Mouse (Mus musculus) myocyte (in vitro differentiated cells): ENCODE results near the gene Thbs2. TPM values are rescaled to one million over a fixed set of nuclear protein-coding genes. Genes with fewer than 3 reads are reported as not detected.

ENCODE experiments used
- H3K27me3 ChIP-seq: one replicate; pipeline ENCODE4 v1.6.1; 2011; ENCODE audit not compliant: control insufficient read depth, insufficient read depth, insufficient read length
- H3K36me3 ChIP-seq: one replicate; pipeline ENCODE4 v1.6.1; 2011; ENCODE audit not compliant: control insufficient read depth, insufficient read depth
- H3K4me2 ChIP-seq: one replicate; pipeline ENCODE4 v1.6.1; 2011; ENCODE audit warnings: low read depth, control low read depth
- H3K4me3 ChIP-seq: one replicate; pipeline ENCODE4 v1.5.1; 2011; ENCODE audit warnings: mild to moderate bottlenecking, control low read depth, moderate library complexity
- H3K79me2 ChIP-seq: one replicate; pipeline ENCODE4 v1.6.1; 2011; ENCODE audit not compliant: control insufficient read depth, insufficient read depth
- H3ac ChIP-seq: one replicate; pipeline ENCODE4 v1.6.1; 2011; ENCODE audit not compliant: control insufficient read depth, insufficient read length
- CEBPB ChIP-seq: IDR thresholded peaks from 2 replicates; pipeline ENCODE4 v1.6.1; 2011; ENCODE audit warnings: mild to moderate bottlenecking, moderate library complexity; ENCODE audit not compliant: poor library complexity, insufficient read depth, severe bottlenecking
- E2F4 ChIP-seq: IDR thresholded peaks from one replicate; pipeline ENCODE4 v1.6.1; 2011; ENCODE audit warnings: mild to moderate bottlenecking, control low read depth, moderate library complexity; ENCODE audit not compliant: insufficient read depth
- MAX ChIP-seq: IDR thresholded peaks from one replicate; pipeline ENCODE4 v1.6.1; 2011; ENCODE audit warnings: low read depth, mild to moderate bottlenecking, control low read depth
- MYOD1 ChIP-seq, 3 experiments: IDR thresholded peaks; one replicate each; pipeline ENCODE4 v1.6.1; 2011; ENCODE audit warnings: control low read depth in 2 of 3, low read depth in 2 of 3, mild to moderate bottlenecking in 2 of 3, moderate library complexity in 1 of 3; ENCODE audit not compliant: insufficient read length in 2 of 3, control insufficient read depth in 1 of 3
- MYOG ChIP-seq, 3 experiments: IDR thresholded peaks; one replicate each; pipeline ENCODE4 v1.6.1; 2011; ENCODE audit warnings: control low read depth in 2 of 3, low read depth in 2 of 3, mild to moderate bottlenecking in 2 of 3; ENCODE audit not compliant: insufficient read length in 2 of 3, control insufficient read depth in 1 of 3, insufficient read depth in 1 of 3
- POLR2A ChIP-seq: IDR thresholded peaks from one replicate; pipeline ENCODE4 v1.6.1; 2011; ENCODE audit warnings: low read depth, mild to moderate bottlenecking, control low read depth, moderate library complexity; ENCODE audit not compliant: insufficient read length
- POLR2AphosphoS2 ChIP-seq: IDR thresholded peaks from one replicate; pipeline ENCODE4 v1.6.1; 2011; ENCODE audit warnings: low read depth, control low read depth; ENCODE audit not compliant: insufficient read length
- REST ChIP-seq: IDR thresholded peaks from one replicate; pipeline ENCODE4 v1.6.1; 2011; ENCODE audit warnings: mild to moderate bottlenecking, control low read depth, moderate library complexity; ENCODE audit not compliant: insufficient read depth, insufficient read length
- SRF ChIP-seq: IDR thresholded peaks from one replicate; pipeline ENCODE4 v1.6.1; 2011; ENCODE audit warnings: low read depth; ENCODE audit not compliant: control insufficient read depth, insufficient read length
- TCF12 ChIP-seq: IDR thresholded peaks from one replicate; pipeline ENCODE4 v1.6.1; 2011; ENCODE audit warnings: mild to moderate bottlenecking, control low read depth; ENCODE audit not compliant: poor library complexity, insufficient read depth, severe bottlenecking
- TCF3 ChIP-seq: IDR thresholded peaks from one replicate; pipeline ENCODE4 v1.6.1; 2011; ENCODE audit warnings: low read depth, control low read depth; ENCODE audit not compliant: insufficient read length
- USF1 ChIP-seq: IDR thresholded peaks from one replicate; pipeline ENCODE4 v1.6.1; 2011; ENCODE audit warnings: low read depth, mild to moderate bottlenecking, control low read depth, moderate library complexity
- polyA plus RNA-seq: library from polyadenylated mRNA; unstranded; fragments of >200 nt; fragmentation: generic; extraction: Trizol; gene quantifications from one replicate; pipeline ENCODE4 v1.2.1, GENCODE M21; 2012; ENCODE audit warnings: missing spikeins

The Thbs2 gene
- polyA plus RNA-seq, 1 experiment: 15.7 TPM

DNA sequence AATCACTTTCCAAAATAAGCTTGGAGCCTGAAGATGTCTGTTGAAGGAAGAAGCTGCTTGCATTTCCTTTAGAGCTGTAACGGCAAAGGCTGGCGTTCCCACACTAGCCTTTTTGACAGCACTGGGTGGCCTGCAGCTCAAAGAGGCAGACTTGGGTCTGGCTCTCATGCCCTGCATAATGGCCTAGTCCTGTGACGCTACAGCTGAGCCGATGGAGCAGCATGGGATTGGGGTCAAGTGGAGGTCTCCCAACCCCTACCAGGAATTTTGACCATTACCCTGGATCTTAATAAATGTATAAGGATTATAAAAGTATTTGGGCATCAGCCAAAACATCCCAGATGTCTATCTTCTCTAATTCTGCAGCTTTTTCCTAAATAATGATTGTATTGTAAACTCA, 75.0 kb downstream of the Thbs2 start:
- TF ChIP-seq POLR2A: no peak
- TF ChIP-seq POLR2AphosphoS2: no peak
- no peak for TF ChIP-seq SRF
- no peak for TF ChIP-seq E2F4
- no peak for TF ChIP-seq MAX
- TF ChIP-seq USF1: no peak
- TF ChIP-seq MYOG (IDR thresholded peaks at IDR 0.05; ENCODE audit: control insufficient read depth in 1 of 3, insufficient read depth in 1 of 3, insufficient read length in 2 of 3, low read depth in 2 of 3): no peak
- TF ChIP-seq CEBPB: no peak
- TF ChIP-seq TCF3: no peak
- no peak for TF ChIP-seq REST
- no peak for TF ChIP-seq MYOD1 (IDR thresholded peaks at IDR 0.05; ENCODE audit: control insufficient read depth in 1 of 3, insufficient read length in 2 of 3, low read depth in 2 of 3)
- no peak for TF ChIP-seq TCF12
- no peak overlapping the region for H3K4me3 ChIP-seq
- no peak overlapping the region for H3K4me2 ChIP-seq
- no peaks in the 10 kb centered on the region for H3K27me3 ChIP-seq
- H3K79me2 ChIP-seq: no peaks in the 10 kb centered on the region
- H3K36me3 ChIP-seq: no peaks in the 10 kb centered on the region
- no peak overlapping the region for H3ac ChIP-seq

Other genes with a start within 250 kb of the Thbs2 start
- 8.0 TPM for gene Wdr27, start 248.9 kb upstream of the Thbs2 start, polyA plus RNA-seq
- gene 1600012H06Rik, start 248.9 kb upstream of the Thbs2 start, polyA plus RNA-seq: 8.3 TPM